Mouse (Mus musculus) G1E (cell line): ENCODE measurements around the gene Gng13. TPM values are rescaled to one million over a fixed set of nuclear protein-coding genes. Genes with fewer than 3 reads are reported as not detected.

Experiments used
- ATAC-seq: 2 replicates; pipeline ENCODE4 v1.8.0; 2016; ENCODE audit warnings: mild to moderate bottlenecking; ENCODE audit not compliant: insufficient number of reproducible peaks, poor library complexity, low FRiP score, severe bottlenecking; ENCODE audit errors: extremely low read depth
- DNase-seq: peaks from one replicate; pipeline ENCODE4 v3.0.0; 2012; ENCODE audit warnings: low spot score
- H3K27me3 ChIP-seq: 2 replicates; pipeline ENCODE4 v1.6.1; 2012; ENCODE audit warnings: mild to moderate bottlenecking, low read length, inconsistent platforms; ENCODE audit not compliant: insufficient read depth
- H3K36me3 ChIP-seq: replicated peaks from 2 replicates; pipeline ENCODE3; 2012; ENCODE audit warnings: mild to moderate bottlenecking, inconsistent platforms
- H3K4me1 ChIP-seq: 2 replicates; pipeline ENCODE4 v1.6.1; 2012; ENCODE audit warnings: low read depth, low read length, inconsistent platforms, mixed read lengths; ENCODE audit not compliant: insufficient read depth
- H3K4me3 ChIP-seq: 2 replicates; pipeline ENCODE4 v1.5.1; 2012; ENCODE audit warnings: low read depth, mild to moderate bottlenecking, inconsistent platforms, low read length, moderate library complexity, mixed read lengths
- H3K9me3 ChIP-seq: replicated peaks from 2 replicates; pipeline ENCODE4 v1.6.1; 2012; ENCODE audit warnings: inconsistent platforms
- CTCF ChIP-seq: IDR thresholded peaks from 2 replicates; pipeline ENCODE4 v1.5.1; 2012; ENCODE audit warnings: low read depth, low read length, inconsistent platforms, mixed read lengths
- GATA1 ChIP-seq: IDR thresholded peaks from 2 replicates; pipeline ENCODE4 v1.6.1; 2012; ENCODE audit warnings: borderline replicate concordance, low read length, inconsistent platforms, mixed read lengths
- GATA2 ChIP-seq: IDR thresholded peaks from 2 replicates; pipeline ENCODE4 v1.6.1; 2012; ENCODE audit warnings: low read depth, low read length, inconsistent platforms, borderline replicate concordance
- POLR2AphosphoS5 ChIP-seq: IDR thresholded peaks from 2 replicates; pipeline ENCODE4 v1.6.1; 2012; ENCODE audit warnings: low read depth, low read length, inconsistent platforms; ENCODE audit not compliant: insufficient replicate concordance
- TAL1 ChIP-seq: conservative IDR thresholded peaks from 2 replicates; pipeline ENCODE4 v1.6.1; 2012; ENCODE audit warnings: low read depth, low read length, inconsistent platforms, mixed read lengths
- polyA plus RNA-seq: library from polyadenylated mRNA; stranded (reverse); fragments of >175 nt; gene quantifications from 2 replicates; pipeline ENCODE4 v1.2.3, GENCODE M21; 2012
- total RNA-seq, 2 experiments: library from RNA; stranded (forward) in 1 of 2; stranded (reverse) in 1 of 2; fragments of 200-1000 nt in 1 of 2; fragments of >200 nt in 1 of 2; fragmentation: Nextera tagmentation in 1 of 2; gene quantifications; 2 replicates each; pipeline ENCODE4 v1.2.3; 2014 to 2017

Gene Gng13
- total RNA-seq (2014; fragmentation: Nextera tagmentation) (not detected in 2 replicates), total RNA-seq (2017) (0.16 TPM in 1 of 2 replicates, not detected in the other), polyA plus RNA-seq (not detected in 2 replicates)

- H3K36me3 ChIP-seq, result peaks cover 46% of the 10 kb centered on the region
- H3K4me3 ChIP-seq, result no peak within 1 kb of the TSS
- peaks cover 4% of the 10 kb centered on the region; the same call in 1 of the 2 replicates for H3K4me1 ChIP-seq
- peaks cover 34% of the 10 kb centered on the region for H3K27me3 ChIP-seq
- no peak for DNase-seq
- no peaks in the 10 kb centered on the region for H3K9me3 ChIP-seq
- no peak for ATAC-seq
- no peak for TF ChIP-seq POLR2AphosphoS5
- TF ChIP-seq TAL1, result no peak
- no peak for TF ChIP-seq CTCF
- no peak for TF ChIP-seq GATA2
- TF ChIP-seq GATA1, result no peak
These were observed at the start of gene Gng13 for GRCm38 (mm10) chr17:25716711-25717637. TSS of gene Gng13 (plus strand) at chr17:25717171.

GRCm38 (mm10) chr17:25668481-25669055, 48.4 kb upstream of the Gng13 start:
- H3K36me3 ChIP-seq, result no peaks in the 10 kb centered on the region
- no peak for DNase-seq
- no peaks in the 10 kb centered on the region for H3K4me1 ChIP-seq
- H3K9me3 ChIP-seq, result no peaks in the 10 kb centered on the region
- TF ChIP-seq GATA2, result no peak
- TF ChIP-seq TAL1, result no peak
- TF ChIP-seq GATA1, result no peak
- no peak for TF ChIP-seq CTCF
- no peak for TF ChIP-seq POLR2AphosphoS5
- no peak for ATAC-seq
- peaks cover 31% of the 10 kb centered on the region for H3K27me3 ChIP-seq
- H3K4me3 ChIP-seq, result no peak overlapping the region

DNA sequence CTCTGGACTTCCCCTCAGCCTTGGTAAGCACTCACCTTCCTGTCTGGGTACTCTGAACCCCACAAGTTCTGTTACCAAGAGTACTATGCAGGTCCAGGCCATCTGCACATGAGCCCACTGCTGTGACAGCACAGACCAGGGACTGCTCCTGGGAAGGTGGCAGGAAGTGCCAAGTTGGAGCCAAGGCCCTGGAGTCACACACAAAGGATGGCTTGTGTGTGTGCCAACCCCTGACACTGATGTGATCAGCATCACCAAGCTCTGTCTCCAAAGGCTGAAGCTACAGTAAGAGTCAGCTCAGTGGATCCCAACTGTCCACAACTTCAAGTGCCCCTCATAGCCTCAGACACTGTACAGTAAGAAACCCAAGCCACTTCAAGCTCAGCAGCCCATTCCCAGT, 44.0 kb upstream of the Gng13 start:
- no peak overlapping the region for H3K4me3 ChIP-seq
- TF ChIP-seq GATA2, result no peak
- no peak for TF ChIP-seq POLR2AphosphoS5
- TF ChIP-seq TAL1, result no peak
- TF ChIP-seq GATA1, result no peak
- no peak for TF ChIP-seq CTCF
- no peaks in the 10 kb centered on the region for H3K36me3 ChIP-seq
- H3K27me3 ChIP-seq, result peaks cover 20% of the 10 kb centered on the region
- ATAC-seq (no peak), DNase-seq (no peak)
- H3K4me1 ChIP-seq, result no peaks in the 10 kb centered on the region
- H3K9me3 ChIP-seq, result no peaks in the 10 kb centered on the region

DNA sequence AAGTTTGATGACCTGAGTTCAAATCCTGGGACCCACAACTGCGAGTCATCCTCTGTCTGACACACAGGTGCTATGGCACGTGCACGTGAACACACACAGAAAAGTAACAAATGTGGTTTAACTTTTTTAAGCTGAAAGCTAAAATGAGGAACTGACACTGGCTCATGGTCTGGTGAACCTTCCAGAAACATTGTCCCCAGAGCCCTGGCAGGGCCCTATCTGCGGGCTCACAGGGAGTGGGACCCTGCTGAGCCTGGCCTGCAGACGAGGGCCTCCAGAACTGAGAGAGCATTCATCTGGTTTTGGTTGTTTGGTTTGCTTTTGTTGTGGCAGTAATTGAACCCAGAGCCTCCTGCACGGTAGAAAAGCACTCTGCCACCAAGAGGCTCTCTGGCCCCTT, 39.0 kb upstream of the Gng13 start:
- DNase-seq (no peak), ATAC-seq (no peak)
- Histone ChIP-seq H3K36me3 (no peaks in the 10 kb centered on the region), H3K9me3 (no peaks in the 10 kb centered on the region), H3K4me1 (no peaks in the 10 kb centered on the region), H3K4me3 (no peak overlapping the region), H3K27me3 (peaks cover 13% of the 10 kb centered on the region)
- TF ChIP-seq GATA1 (no peak), GATA2 (no peak), TAL1 (no peak), POLR2AphosphoS5 (no peak), CTCF (no peak)

- Histone ChIP-seq H3K9me3 (no peaks in the 10 kb centered on the region), H3K36me3 (no peaks in the 10 kb centered on the region), H3K4me3 (no peak overlapping the region), H3K27me3 (peaks cover 9% of the 10 kb centered on the region), H3K4me1 (no peaks in the 10 kb centered on the region)
- no peak for DNase-seq
- TF ChIP-seq GATA2 (no peak), POLR2AphosphoS5 (no peak), CTCF (no peak), GATA1 (no peak), TAL1 (no peak)
- no peak for ATAC-seq
These were observed 37.2 kb upstream of the Gng13 start for GRCm38 (mm10) chr17:25679818-25680217.

- TF ChIP-seq GATA1, result no peak
- no peak for TF ChIP-seq TAL1
- no peak for TF ChIP-seq POLR2AphosphoS5
- TF ChIP-seq CTCF, result no peak
- no peak for TF ChIP-seq GATA2
- no peak for DNase-seq
- Histone ChIP-seq H3K4me3 (no peak overlapping the region), H3K4me1 (no peaks in the 10 kb centered on the region), H3K9me3 (no peaks in the 10 kb centered on the region), H3K36me3 (no peaks in the 10 kb centered on the region), H3K27me3 (peaks cover 9% of the 10 kb centered on the region)
- no peak for ATAC-seq
These were observed 35.3 kb upstream of the Gng13 start for GRCm38 (mm10) chr17:25681636-25682035.
